Mouse (Mus musculus) lung, postnatal 0 days (tissue): ENCODE measurements around the gene Gm11639. TPM values are rescaled to one million over a fixed set of nuclear protein-coding genes. Genes with fewer than 3 reads are reported as not detected.

Experiments
- ATAC-seq: fragments of 200-750 bp; cut with Nextera tagmentation; 2 replicates; pipeline ENCODE4 v1.8.0; 2017; ENCODE audit warnings: moderate library complexity
- DNase-seq: peaks from one replicate; pipeline ENCODE4 v3.0.0-alpha.2; 2016; ENCODE audit warnings: low spot score
- H3K27ac ChIP-seq: fragments of 300-500 bp; sonication (generic); 2 replicates; pipeline ENCODE4 v1.5.1; 2014; ENCODE audit warnings: antibody characterized with exemption, mild to moderate bottlenecking, low read length, mixed read lengths
- H3K27me3 ChIP-seq: fragments of 300-500 bp; sonication (generic); replicated peaks from 2 replicates; pipeline ENCODE4 v1.6.1; 2014; ENCODE audit warnings: low read length, mixed read lengths; ENCODE audit not compliant: insufficient read depth
- H3K36me3 ChIP-seq: fragments of 300-500 bp; sonication (generic); 2 replicates; pipeline ENCODE4 v1.6.1; 2014; ENCODE audit warnings: low read length, mixed read lengths; ENCODE audit not compliant: insufficient read depth
- H3K4me1 ChIP-seq: fragments of 300-500 bp; sonication (generic); 2 replicates; pipeline ENCODE4 v1.6.1; 2014; ENCODE audit warnings: antibody characterized with exemption, low read depth, low read length, mixed read lengths; ENCODE audit not compliant: insufficient read depth
- H3K4me2 ChIP-seq: fragments of 300-500 bp; sonication (generic); replicated peaks from 2 replicates; pipeline ENCODE4 v1.6.1; 2014; ENCODE audit warnings: low read depth, mild to moderate bottlenecking, low read length, moderate library complexity, mixed read lengths
- H3K4me3 ChIP-seq: fragments of 300-500 bp; sonication (generic); 2 replicates; pipeline ENCODE4 v1.5.1; 2014; ENCODE audit warnings: low read depth, low read length
- H3K9ac ChIP-seq: fragments of 300-500 bp; sonication (generic); replicated peaks from 2 replicates; pipeline ENCODE4 v1.6.1; 2014; ENCODE audit warnings: low read depth, mild to moderate bottlenecking
- H3K9me3 ChIP-seq: fragments of 300-500 bp; sonication (generic); 2 replicates; pipeline ENCODE4 v1.6.1; 2016; ENCODE audit warnings: low read length, mixed read lengths
- CTCF ChIP-seq: IDR thresholded peaks from 2 replicates; pipeline ENCODE4 v1.5.1; 2016; ENCODE audit warnings: antibody characterized with exemption, mild to moderate bottlenecking
- EP300 ChIP-seq: IDR thresholded peaks from 2 replicates; pipeline ENCODE4 v1.6.1; 2016; ENCODE audit warnings: antibody characterized with exemption, mild to moderate bottlenecking, control low read depth
- WGBS: fragments of 180-500 bp; shearing (Covaris S2); extraction: QIAGEN DNeasy Blood & Tissue Kit; methylation state at CpG from one replicate; pipeline ENCODE4 v1.1.7; 2014; 5-methylcytosine and 5-hydroxymethylcytosine counted together
- polyA plus RNA-seq: library from polyadenylated mRNA; unstranded; fragments of >200 nt; fragmentation: Nextera tagmentation; extraction: Ambion mirVana; gene quantifications from 2 replicates; pipeline ENCODE4 v1.2.1, GENCODE M21; 2015

The Gm11639 gene
- polyA plus RNA-seq, 1 experiment from 2014 or later, result 0.01 TPM

DNA sequence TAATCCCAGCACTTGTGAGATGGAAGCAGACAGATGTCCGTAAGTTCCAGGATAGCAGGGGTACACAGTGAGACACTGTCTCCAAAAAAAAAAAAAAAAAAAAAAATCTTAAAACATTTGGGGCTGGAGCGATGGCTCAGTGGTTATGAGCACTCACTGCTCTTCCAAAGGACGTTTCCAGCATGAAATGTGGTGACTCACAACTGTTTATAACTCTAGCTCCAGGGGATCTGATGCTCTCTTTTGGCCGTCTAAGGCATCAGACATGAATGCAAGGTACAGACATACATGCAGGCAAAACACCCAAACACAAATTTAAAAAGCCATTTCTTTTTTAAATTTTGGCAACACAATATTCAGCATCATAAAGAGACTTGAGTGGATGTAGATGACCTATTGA is 12.1 kb upstream of the Gm11639 start:
- H3K4me2 ChIP-seq, result no peak overlapping the region
- no peak overlapping the region for H3K9ac ChIP-seq
- no peaks in the 10 kb centered on the region for H3K36me3 ChIP-seq
- 57% methylated on average over 4 of the region's 4 CpGs for WGBS
- no peak for ATAC-seq
- DNase-seq, result no peak
- no peak overlapping the region for H3K27ac ChIP-seq
- H3K4me1 ChIP-seq, result no peaks in the 10 kb centered on the region
- no peak overlapping the region for H3K4me3 ChIP-seq
- H3K9me3 ChIP-seq, result no peaks in the 10 kb centered on the region
- TF ChIP-seq EP300 (no peak), CTCF (no peak)
- H3K27me3 ChIP-seq, result no peaks in the 10 kb centered on the region

GRCm38 (mm10) chr11:104674768-104675167 is 10.7 kb upstream of the Gm11639 start:
- no peak overlapping the region for H3K4me3 ChIP-seq
- TF ChIP-seq CTCF (no peak), EP300 (no peak)
- H3K27me3 ChIP-seq, result no peaks in the 10 kb centered on the region
- DNase-seq (no peak), ATAC-seq (no peak)
- no peak overlapping the region for H3K4me2 ChIP-seq
- no peak overlapping the region for H3K9ac ChIP-seq
- H3K27ac ChIP-seq, result no peak overlapping the region
- 87% methylated on average over 11 of the region's 11 CpGs for WGBS
- no peaks in the 10 kb centered on the region for H3K9me3 ChIP-seq
- H3K36me3 ChIP-seq, result no peaks in the 10 kb centered on the region
- no peaks in the 10 kb centered on the region for H3K4me1 ChIP-seq

- 86% methylated on average over 6 of the region's 6 CpGs for WGBS
- Histone ChIP-seq H3K27ac (no peak overlapping the region), H3K27me3 (no peaks in the 10 kb centered on the region), H3K4me2 (no peak overlapping the region), H3K4me3 (no peak overlapping the region), H3K9me3 (no peaks in the 10 kb centered on the region), H3K9ac (no peak overlapping the region), H3K4me1 (no peaks in the 10 kb centered on the region), H3K36me3 (no peaks in the 10 kb centered on the region)
- TF ChIP-seq EP300 (no peak), CTCF (no peak)
- DNase-seq (no peak), ATAC-seq (no peak)
Observed at GRCm38 (mm10) chr11:104693235-104693634, 7.7 kb downstream of the Gm11639 start.

DNA sequence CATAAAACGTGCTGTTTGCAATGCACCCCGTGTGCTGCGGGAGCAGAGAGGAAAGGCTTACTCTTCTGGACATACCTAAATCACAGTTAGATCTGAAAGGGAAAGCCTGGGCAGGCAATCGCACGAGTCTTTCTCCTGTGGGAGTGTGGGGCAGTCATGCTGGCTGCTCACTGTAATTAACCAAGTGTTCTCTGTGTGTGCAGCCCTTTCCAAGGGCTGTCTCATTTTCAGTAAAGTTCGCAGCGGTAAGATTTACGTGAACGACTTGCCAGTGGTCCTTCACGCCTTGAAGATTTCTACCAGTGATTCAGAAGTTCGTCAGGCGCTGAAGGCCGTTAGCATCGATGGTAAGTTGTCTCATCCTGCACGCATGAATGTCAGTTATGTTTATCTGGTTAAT is 18.6 kb downstream of the Gm11639 start:
- WGBS, result 68% methylated on average over 15 of the region's 15 CpGs

GRCm38 (mm10) chr11:104707084-104707483 is 21.6 kb downstream of the Gm11639 start:
- Histone ChIP-seq H3K36me3 (no peaks in the 10 kb centered on the region), H3K4me1 (no peaks in the 10 kb centered on the region), H3K9me3 (no peaks in the 10 kb centered on the region), H3K4me2 (no peak overlapping the region), H3K4me3 (no peak overlapping the region), H3K9ac (no peak overlapping the region), H3K27ac (no peak overlapping the region), H3K27me3 (no peaks in the 10 kb centered on the region)
- TF ChIP-seq CTCF, result peak; percentile 49
- no peak for TF ChIP-seq EP300
- DNase-seq, result no peak
- no peak for ATAC-seq
- 57% methylated on average over 2 of the region's 2 CpGs for WGBS

More for the DNA sequence above, 18.6 kb downstream of the Gm11639 start:
- Histone ChIP-seq H3K9me3 (no peaks in the 10 kb centered on the region), H3K36me3 (no peaks in the 10 kb centered on the region), H3K4me1 (no peaks in the 10 kb centered on the region), H3K9ac (no peak overlapping the region), H3K4me2 (no peak overlapping the region), H3K27me3 (no peaks in the 10 kb centered on the region), H3K27ac (no peak overlapping the region), H3K4me3 (no peak overlapping the region)
- DNase-seq (no peak), ATAC-seq (no peak)
- TF ChIP-seq CTCF, result no peak
- no peak for TF ChIP-seq EP300

- H3K4me1 ChIP-seq, result no peaks in the 10 kb centered on the region
- WGBS, result 57% methylated on average over 9 of the region's 9 CpGs
- no peak overlapping the region for H3K27ac ChIP-seq
- H3K36me3 ChIP-seq, result no peaks in the 10 kb centered on the region
- no peak overlapping the region for H3K4me3 ChIP-seq
- no peak overlapping the region for H3K9ac ChIP-seq
- H3K27me3 ChIP-seq, result no peaks in the 10 kb centered on the region
- H3K9me3 ChIP-seq, result no peaks in the 10 kb centered on the region
- H3K4me2 ChIP-seq, result no peak overlapping the region
- TF ChIP-seq CTCF (no peak), EP300 (no peak)
- no peak; the same call in 1 of the 2 replicates for ATAC-seq
- peak; percentile 62 for DNase-seq
Observed at GRCm38 (mm10) chr11:104744995-104745568, 59.6 kb downstream of the Gm11639 start.

- no peak for TF ChIP-seq EP300
- TF ChIP-seq CTCF, result no peak
- H3K4me1 ChIP-seq, result no peaks in the 10 kb centered on the region
- 31% methylated on average over 6 of the region's 6 CpGs for WGBS
- ATAC-seq, result no peak
- no peaks in the 10 kb centered on the region for H3K27me3 ChIP-seq
- H3K36me3 ChIP-seq, result no peaks in the 10 kb centered on the region
- H3K27ac ChIP-seq, result no peak overlapping the region
- no peak overlapping the region for H3K9ac ChIP-seq
- no peaks in the 10 kb centered on the region for H3K9me3 ChIP-seq
- no peak overlapping the region for H3K4me3 ChIP-seq
- DNase-seq, result no peak
- H3K4me2 ChIP-seq, result no peak overlapping the region
Observed at GRCm38 (mm10) chr11:104765762-104766161, 80.3 kb downstream of the Gm11639 start.
